Mouse (Mus musculus) olfactory bulb, adult 2 months (tissue): ENCODE results near the gene Tnp2.

Experiments
- CTCF ChIP-seq: fragments of 200-500 bp; IDR thresholded peaks from 2 replicates; pipeline ENCODE4 v1.5.1; 2012; ENCODE audit warnings: low read depth, mild to moderate bottlenecking, low read length, moderate library complexity; ENCODE audit not compliant: insufficient read depth
- POLR2A ChIP-seq: fragments of 200-500 bp; IDR thresholded peaks from 2 replicates; pipeline ENCODE4 v1.6.1; 2012; ENCODE audit warnings: mild to moderate bottlenecking, low read depth, low read length, moderate library complexity; ENCODE audit not compliant: insufficient read depth

GRCm38 (mm10) chr16:10756168-10756567 is 32.3 kb downstream of the Tnp2 start:
- TF ChIP-seq CTCF, result no peak
- TF ChIP-seq POLR2A, result no peak
